Mouse (Mus musculus) megakaryocyte, adult 5-6 weeks (primary cell): ENCODE results near the gene Pip4k2c. TPM values are rescaled to one million over a fixed set of nuclear protein-coding genes. Genes with fewer than 3 reads are reported as not detected.
"Not testable (repeated sequence)": the region's sequence is repeated elsewhere in the genome, so short reads cannot be mapped to it uniquely, and the experiment has no call there.

Source experiments
- ATAC-seq: 2 replicates; pipeline ENCODE4 v1.8.0; 2016; ENCODE audit warnings: mild to moderate bottlenecking, inconsistent platforms; ENCODE audit not compliant: poor library complexity, severe bottlenecking
- total RNA-seq, 2 experiments: library from RNA; stranded (forward) in 1 of 2; stranded (reverse) in 1 of 2; fragments of 153-499, 151-499 nt in 1 of 2; fragments of 221-1000, 200-1000 nt in 1 of 2; gene quantifications; 2 replicates each; pipeline versions ENCODE4 v1.2.3 to v1.2.4; 2015 to 2017

Gene Pip4k2c
- total RNA-seq, 2 experiments from 2014 or later = 12.0 to 13.2 TPM

- not testable (repeated sequence) for ATAC-seq
These were observed 58.8 kb downstream of the Pip4k2c start for GRCm38 (mm10) chr10:127152556-127152955.

GRCm38 (mm10) chr10:127151233-127151632 is 60.2 kb downstream of the Pip4k2c start:
- ATAC-seq = not testable (repeated sequence)

- peak; percentile 47 for ATAC-seq
These were observed 60.9 kb downstream of the Pip4k2c start for GRCm38 (mm10) chr10:127150471-127150872.

- ATAC-seq = no peak
These were observed 64.2 kb downstream of the Pip4k2c start for GRCm38 (mm10) chr10:127147135-127147534.

Other genes with a start within 250 kb of the Pip4k2c start
- 73.2 and 75.2 TPM in 2 replicates for gene Ctdsp2, start 232.9 kb downstream of the Pip4k2c start, total RNA-seq (2015)
- 38.0 and 41.9 TPM in 2 replicates for gene Ctdsp2, start 232.9 kb downstream of the Pip4k2c start, total RNA-seq (2017)
- 0.07 TPM in 1 of 2 replicates, not detected in the other for gene Avil, start 210.9 kb downstream of the Pip4k2c start, total RNA-seq (2015)
- 0.04 and 0.16 TPM in 2 replicates for gene Avil, start 210.9 kb downstream of the Pip4k2c start, total RNA-seq (2017)
- 17.4 and 25.7 TPM in 2 replicates for gene Tsfm, start 180.7 kb downstream of the Pip4k2c start, total RNA-seq (2015)
- gene Tsfm, start 180.7 kb downstream of the Pip4k2c start, total RNA-seq (2017) = 17.1 and 21.0 TPM in 2 replicates
- 4.2 and 5.4 TPM in 2 replicates for gene Mettl1, start 170.2 kb downstream of the Pip4k2c start, total RNA-seq (2015)
- 3.5 and 8.9 TPM in 2 replicates for gene Mettl1, start 170.2 kb downstream of the Pip4k2c start, total RNA-seq (2017)
- not detected in 2 replicates for gene Eef1akmt3, start 170.1 kb downstream of the Pip4k2c start, total RNA-seq (2015)
- 0.08 TPM in 1 of 2 replicates, not detected in the other for gene Eef1akmt3, start 170.1 kb downstream of the Pip4k2c start, total RNA-seq (2017)
- not detected in 2 replicates for gene Cyp27b1, start 163.3 kb downstream of the Pip4k2c start, total RNA-seq (2015)
- gene Cyp27b1, start 163.3 kb downstream of the Pip4k2c start, total RNA-seq (2017) = not detected in 2 replicates
- 0.04 TPM in 1 of 2 replicates, not detected in the other for gene March9, start 151.4 kb downstream of the Pip4k2c start, total RNA-seq (2015)
- gene March9, start 151.4 kb downstream of the Pip4k2c start, total RNA-seq (2017) = 0.22 and 0.37 TPM in 2 replicates
- 276 and 285 TPM in 2 replicates for gene Cdk4, start 148.1 kb downstream of the Pip4k2c start, total RNA-seq (2015)
- 174 and 258 TPM in 2 replicates for gene Cdk4, start 148.1 kb downstream of the Pip4k2c start, total RNA-seq (2017)
- gene Tspan31, start 141.3 kb downstream of the Pip4k2c start, total RNA-seq (2015) = 70.0 and 82.5 TPM in 2 replicates
- gene Tspan31, start 141.3 kb downstream of the Pip4k2c start, total RNA-seq (2017) = 61.6 and 62.5 TPM in 2 replicates
- gene Agap2, start 136.3 kb downstream of the Pip4k2c start, total RNA-seq (2015) = 4.1 and 8.3 TPM in 2 replicates
- 32.5 and 35.4 TPM in 2 replicates for gene Agap2, start 136.3 kb downstream of the Pip4k2c start, total RNA-seq (2017)
- 39.9 and 42.3 TPM in 2 replicates for gene Os9, start 90.5 kb downstream of the Pip4k2c start, total RNA-seq (2015)
- gene Os9, start 90.5 kb downstream of the Pip4k2c start, total RNA-seq (2017) = 170 and 195 TPM in 2 replicates
- gene B4galnt1, start 46.4 kb downstream of the Pip4k2c start, total RNA-seq (2015) = 113 TPM in 2 replicates
- gene B4galnt1, start 46.4 kb downstream of the Pip4k2c start, total RNA-seq (2017) = 67.7 and 75.5 TPM in 2 replicates
- gene Slc26a10, start 30.9 kb downstream of the Pip4k2c start, total RNA-seq (2015) = 0.91 TPM in 1 of 2 replicates, not detected in the other
- gene Slc26a10, start 30.9 kb downstream of the Pip4k2c start, total RNA-seq (2017) = 0.22 and 0.53 TPM in 2 replicates
- gene Arhgef25, start 21.5 kb downstream of the Pip4k2c start, total RNA-seq (2015) = 0.16 TPM in 1 of 2 replicates, not detected in the other
- gene Arhgef25, start 21.5 kb downstream of the Pip4k2c start, total RNA-seq (2017) = 0.41 and 1.0 TPM in 2 replicates
- 8.2 and 9.2 TPM in 2 replicates for gene Dtx3, start 15.9 kb downstream of the Pip4k2c start, total RNA-seq (2015)
- gene Dtx3, start 15.9 kb downstream of the Pip4k2c start, total RNA-seq (2017) = 4.5 and 9.1 TPM in 2 replicates
- 0.85 and 0.93 TPM in 2 replicates for gene Kif5a, start 51.8 kb upstream of the Pip4k2c start, total RNA-seq (2015)
- gene Kif5a, start 51.8 kb upstream of the Pip4k2c start, total RNA-seq (2017) = 0.70 and 0.94 TPM in 2 replicates
- 78.9 and 82.6 TPM in 2 replicates for gene Dctn2, start 54.8 kb upstream of the Pip4k2c start, total RNA-seq (2015)
- gene Dctn2, start 54.8 kb upstream of the Pip4k2c start, total RNA-seq (2017) = 90.1 and 96.4 TPM in 2 replicates
- gene Mbd6, start 77.4 kb upstream of the Pip4k2c start, total RNA-seq (2015) = 40.4 and 48.4 TPM in 2 replicates
- 5.6 and 8.9 TPM in 2 replicates for gene Mbd6, start 77.4 kb upstream of the Pip4k2c start, total RNA-seq (2017)
- 38.4 and 47.8 TPM in 2 replicates for gene Mars, start 100.2 kb upstream of the Pip4k2c start, total RNA-seq (2015)
- 80.3 and 95.2 TPM in 2 replicates for gene Mars, start 100.2 kb upstream of the Pip4k2c start, total RNA-seq (2017)
- gene Arhgap9, start 110.4 kb upstream of the Pip4k2c start, total RNA-seq (2015) = 135 and 138 TPM in 2 replicates
- gene Arhgap9, start 110.4 kb upstream of the Pip4k2c start, total RNA-seq (2017) = 96.8 and 108 TPM in 2 replicates
- not detected in 2 replicates for gene Gli1, start 130.4 kb upstream of the Pip4k2c start, total RNA-seq (2015)
- gene Gli1, start 130.4 kb upstream of the Pip4k2c start, total RNA-seq (2017) = not detected in 2 replicates
- gene Inhbe, start 142.8 kb upstream of the Pip4k2c start, total RNA-seq (2015) = not detected in 2 replicates
- gene Inhbe, start 142.8 kb upstream of the Pip4k2c start, total RNA-seq (2017) = 0.04 TPM in 1 of 2 replicates, not detected in the other
- gene Inhbc, start 158.8 kb upstream of the Pip4k2c start, total RNA-seq (2015) = not detected in 2 replicates
- gene Inhbc, start 158.8 kb upstream of the Pip4k2c start, total RNA-seq (2017) = not detected in 2 replicates
- 87.2 and 101 TPM in 2 replicates for gene R3hdm2, start 168.7 kb upstream of the Pip4k2c start, total RNA-seq (2015)
- 30.6 and 41.3 TPM in 2 replicates for gene R3hdm2, start 168.7 kb upstream of the Pip4k2c start, total RNA-seq (2017)